Mouse (Mus musculus) forebrain, postnatal 0 days (tissue): ENCODE data around the gene Acot7. TPM values are rescaled to one million over a fixed set of nuclear protein-coding genes. Genes with fewer than 3 reads are reported as not detected.
A peak's percentile ranks its signal among the peaks of the same experiment; 100 is the strongest.

ENCODE experiments used
- ATAC-seq: fragments of 200-750 bp; cut with Nextera tagmentation; 2 replicates; pipeline ENCODE4 v1.8.0; 2017; ENCODE audit warnings: mild to moderate bottlenecking, moderate library complexity
- DNase-seq: peaks from one replicate; pipeline ENCODE4 v3.0.0-alpha.2; 2015
- H3K27ac ChIP-seq: fragments of 300-500 bp; sonication (generic); 2 replicates; pipeline ENCODE4 v1.5.1; 2014; ENCODE audit warnings: low read depth, mild to moderate bottlenecking, antibody characterized with exemption, low read length, moderate library complexity, mixed read lengths
- H3K27me3 ChIP-seq: fragments of 300-500 bp; sonication (generic); 2 replicates; pipeline ENCODE4 v1.6.1; 2014; ENCODE audit warnings: mild to moderate bottlenecking, low read length, mixed read lengths; ENCODE audit not compliant: insufficient read depth
- H3K36me3 ChIP-seq: fragments of 300-500 bp; sonication (generic); 2 replicates; pipeline ENCODE4 v1.6.1; 2014; ENCODE audit warnings: mild to moderate bottlenecking, moderate library complexity; ENCODE audit not compliant: insufficient read depth
- H3K4me1 ChIP-seq: fragments of 300-500 bp; sonication (generic); 2 replicates; pipeline ENCODE4 v1.6.1; 2014; ENCODE audit warnings: antibody characterized with exemption; ENCODE audit not compliant: insufficient read depth
- H3K4me2 ChIP-seq: fragments of 300-500 bp; sonication (generic); 2 replicates; pipeline ENCODE4 v1.6.1; 2014; ENCODE audit warnings: low read depth, mild to moderate bottlenecking, moderate library complexity
- H3K4me3 ChIP-seq: fragments of 300-500 bp; sonication (generic); 2 replicates; pipeline ENCODE4 v1.5.1; 2014; ENCODE audit warnings: low read depth, low read length, mixed read lengths
- H3K9ac ChIP-seq: fragments of 300-500 bp; sonication (generic); 2 replicates; pipeline ENCODE4 v1.6.1; 2014; ENCODE audit warnings: mild to moderate bottlenecking
- H3K9me3 ChIP-seq: fragments of 300-500 bp; sonication (generic); 2 replicates; pipeline ENCODE4 v1.6.1; 2016; ENCODE audit warnings: low read length
- CTCF ChIP-seq: sonication (generic); IDR thresholded peaks from 2 replicates; pipeline ENCODE4 v1.5.1; 2016; ENCODE audit warnings: antibody characterized with exemption, control low read depth, low read depth
- WGBS: fragments of 180-500 bp; shearing (Covaris S2); extraction: QIAGEN DNeasy Blood & Tissue Kit; methylation state at CpG from one replicate; pipeline ENCODE4 v1.1.7; 2014; 5-methylcytosine and 5-hydroxymethylcytosine counted together
- polyA plus RNA-seq: library from polyadenylated mRNA; unstranded; fragments of >200 nt; fragmentation: Nextera tagmentation; extraction: Ambion mirVana; gene quantifications from 2 replicates; pipeline ENCODE4 v1.2.1, GENCODE M21; 2015
- total RNA-seq: library from RNA; depleted of rRNA; stranded (reverse); fragments of >200 nt; gene quantifications from 2 replicates; pipeline ENCODE4 v1.2.3, GENCODE M21; 2014

Acot7 gene
- total and polyA plus RNA-seq, 2 experiments from 2014 or later, result 193 to 466 TPM

DNA sequence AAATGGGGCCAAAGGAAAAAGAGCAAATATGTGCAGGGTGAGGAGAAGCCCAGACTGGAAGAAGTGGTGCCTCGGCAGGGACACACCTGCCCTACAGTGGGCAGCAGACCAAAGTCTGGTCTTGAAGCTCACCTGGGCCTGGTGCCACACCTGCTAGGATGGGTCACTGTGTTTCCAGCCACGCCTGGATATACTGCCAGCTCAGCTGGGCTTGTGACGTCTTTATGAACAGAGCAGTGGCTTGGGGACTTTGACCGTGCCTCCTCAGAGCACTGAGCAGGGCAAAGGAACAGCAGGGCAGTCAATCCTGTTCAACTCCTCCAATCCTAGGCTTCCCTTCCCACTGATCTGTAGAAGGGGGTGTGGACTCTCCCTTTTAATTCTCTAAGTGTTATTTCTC lies 17.2 kb upstream of the Acot7 start:
- ATAC-seq (no peak), DNase-seq (no peak)
- Histone ChIP-seq H3K4me3 (no peak overlapping the region), H3K4me1 (peaks cover 4% of the 10 kb centered on the region; the same call in 1 of the 2 replicates), H3K27ac (no peak overlapping the region), H3K36me3 (no peaks in the 10 kb centered on the region), H3K9me3 (no peaks in the 10 kb centered on the region), H3K4me2 (no peak overlapping the region), H3K9ac (no peak overlapping the region), H3K27me3 (peaks cover 46% of the 10 kb centered on the region)
- 42% methylated on average over 4 of the region's 4 CpGs for WGBS
- TF ChIP-seq CTCF, result no peak

DNA sequence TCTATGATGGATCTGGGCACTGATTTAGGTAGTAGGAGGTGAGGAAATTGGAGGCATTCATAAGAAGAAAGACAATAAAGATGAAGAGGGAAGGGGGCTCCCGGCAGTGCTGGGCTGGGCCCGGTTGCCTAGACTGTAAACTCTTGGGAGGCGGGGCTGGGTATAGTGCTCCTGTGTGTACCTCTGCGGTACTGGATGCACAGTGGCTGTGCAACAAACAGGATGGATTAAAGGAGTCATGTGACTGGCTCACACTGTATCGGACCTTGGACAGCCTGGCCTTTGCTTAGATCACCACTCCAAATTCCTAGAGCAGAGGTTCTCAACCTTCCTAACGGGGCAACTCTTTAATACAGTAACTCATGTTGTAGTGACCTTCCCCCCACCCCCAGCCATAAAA lies 16.3 kb upstream of the Acot7 start:
- no peak overlapping the region for H3K4me2 ChIP-seq
- 68% methylated on average over 6 of the region's 6 CpGs for WGBS

GRCm38 (mm10) chr4:152162748-152163147 lies 15.2 kb upstream of the Acot7 start:
- WGBS, result 90% methylated on average over 2 of the region's 2 CpGs
- no peak for ATAC-seq
- peaks cover 39% of the 10 kb centered on the region for H3K27me3 ChIP-seq

More for the DNA sequence above, 16.3 kb upstream of the Acot7 start:
- TF ChIP-seq CTCF, result no peak
- DNase-seq (no peak), ATAC-seq (no peak)
- no peaks in the 10 kb centered on the region for H3K9me3 ChIP-seq
- H3K27ac ChIP-seq, result no peak overlapping the region
- peaks cover 46% of the 10 kb centered on the region for H3K27me3 ChIP-seq
- H3K4me1 ChIP-seq, result peaks cover 4% of the 10 kb centered on the region; the same call in 1 of the 2 replicates
- H3K9ac ChIP-seq, result no peak overlapping the region
- H3K36me3 ChIP-seq, result no peaks in the 10 kb centered on the region
- H3K4me3 ChIP-seq, result no peak overlapping the region

GRCm38 (mm10) chr4:152165036-152165931 lies 12.7 kb upstream of the Acot7 start:
- DNase-seq, result peak; percentile 61
- Histone ChIP-seq H3K36me3 (no peaks in the 10 kb centered on the region), H3K4me1 (no peaks in the 10 kb centered on the region), H3K9ac (no peak overlapping the region), H3K4me2 (no peak overlapping the region), H3K27ac (no peak overlapping the region), H3K27me3 (peaks cover 14% of the 10 kb centered on the region), H3K9me3 (no peaks in the 10 kb centered on the region), H3K4me3 (no peak overlapping the region)
- WGBS, result 26% methylated on average over 22 of the region's 22 CpGs
- TF ChIP-seq CTCF, result peak; percentile 92
- ATAC-seq, result no peak

More at GRCm38 (mm10) chr4:152162748-152163147, 15.2 kb upstream of the Acot7 start:
- no peaks in the 10 kb centered on the region for H3K36me3 ChIP-seq
- H3K9ac ChIP-seq, result no peak overlapping the region
- TF ChIP-seq CTCF, result no peak
- H3K4me2 ChIP-seq, result no peak overlapping the region
- H3K4me1 ChIP-seq, result peaks cover 4% of the 10 kb centered on the region; the same call in 1 of the 2 replicates
- no peak overlapping the region for H3K27ac ChIP-seq
- H3K4me3 ChIP-seq, result no peak overlapping the region
- no peaks in the 10 kb centered on the region for H3K9me3 ChIP-seq
- DNase-seq, result no peak

DNA sequence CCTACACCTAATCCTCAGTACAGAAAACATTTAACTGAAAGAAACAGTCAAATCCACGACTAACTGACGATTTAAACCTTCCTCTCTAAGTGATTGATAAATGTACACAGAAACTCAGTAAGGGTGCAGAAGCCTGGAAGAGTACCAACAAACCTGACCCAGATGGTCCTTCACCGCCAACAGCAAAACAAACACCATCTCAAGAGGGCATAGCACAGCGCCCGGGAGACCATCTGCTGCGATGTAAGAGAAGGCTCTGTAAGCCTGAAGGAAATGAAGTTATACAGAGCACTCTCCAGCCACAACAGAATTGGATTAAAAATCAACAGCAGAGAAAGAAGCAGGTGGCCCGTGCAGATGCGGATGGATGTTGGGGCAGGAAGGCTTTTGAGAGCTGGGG lies 9.9 kb upstream of the Acot7 start:
- 29% methylated on average over 8 of the region's 8 CpGs for WGBS
- Histone ChIP-seq H3K27me3 (no peaks in the 10 kb centered on the region), H3K27ac (no peak overlapping the region), H3K4me3 (no peak overlapping the region), H3K36me3 (no peaks in the 10 kb centered on the region), H3K4me2 (no peak overlapping the region), H3K9me3 (no peaks in the 10 kb centered on the region), H3K4me1 (no peaks in the 10 kb centered on the region), H3K9ac (peak overlapping the region; percentile 14; the same call in 1 of the 2 replicates)
- DNase-seq, result peak; percentile 35
- TF ChIP-seq CTCF, result no peak
- ATAC-seq, result peak; percentile 66

GRCm38 (mm10) chr4:152169103-152169502 lies 8.8 kb upstream of the Acot7 start:
- H3K27me3 ChIP-seq, result no peaks in the 10 kb centered on the region
- H3K9me3 ChIP-seq, result no peaks in the 10 kb centered on the region
- ATAC-seq, result no peak
- no peak overlapping the region for H3K27ac ChIP-seq
- H3K9ac ChIP-seq, result no peak overlapping the region
- H3K4me3 ChIP-seq, result no peak overlapping the region
- DNase-seq, result no peak
- no peak overlapping the region for H3K4me2 ChIP-seq
- TF ChIP-seq CTCF, result no peak
- H3K4me1 ChIP-seq, result no peaks in the 10 kb centered on the region
- H3K36me3 ChIP-seq, result no peaks in the 10 kb centered on the region
- 81% methylated on average over 7 of the region's 7 CpGs for WGBS

GRCm38 (mm10) chr4:152170286-152170685 lies 7.6 kb upstream of the Acot7 start:
- Histone ChIP-seq H3K36me3 (no peaks in the 10 kb centered on the region), H3K4me3 (no peak overlapping the region), H3K27ac (no peak overlapping the region), H3K27me3 (no peaks in the 10 kb centered on the region), H3K9me3 (no peaks in the 10 kb centered on the region), H3K9ac (no peak overlapping the region), H3K4me1 (no peaks in the 10 kb centered on the region), H3K4me2 (no peak overlapping the region)
- no peak for TF ChIP-seq CTCF
- ATAC-seq (no peak), DNase-seq (no peak)
- 84% methylated on average over 10 of the region's 10 CpGs for WGBS
